Mouse (Mus musculus): Measurements from ENCODE around the gene Hoxd10. TPM values are rescaled to one million over a fixed set of nuclear protein-coding genes. Genes with fewer than 3 reads are reported as not detected.
A peak's percentile ranks its signal among the peaks of the same experiment; 100 is the strongest.

The Hoxd10 gene
- 45.1 and 45.9 TPM in 2 replicates for polyA plus RNA-seq (2014; fragmentation: Nextera tagmentation; extraction: Ambion mirVana)

DNA sequence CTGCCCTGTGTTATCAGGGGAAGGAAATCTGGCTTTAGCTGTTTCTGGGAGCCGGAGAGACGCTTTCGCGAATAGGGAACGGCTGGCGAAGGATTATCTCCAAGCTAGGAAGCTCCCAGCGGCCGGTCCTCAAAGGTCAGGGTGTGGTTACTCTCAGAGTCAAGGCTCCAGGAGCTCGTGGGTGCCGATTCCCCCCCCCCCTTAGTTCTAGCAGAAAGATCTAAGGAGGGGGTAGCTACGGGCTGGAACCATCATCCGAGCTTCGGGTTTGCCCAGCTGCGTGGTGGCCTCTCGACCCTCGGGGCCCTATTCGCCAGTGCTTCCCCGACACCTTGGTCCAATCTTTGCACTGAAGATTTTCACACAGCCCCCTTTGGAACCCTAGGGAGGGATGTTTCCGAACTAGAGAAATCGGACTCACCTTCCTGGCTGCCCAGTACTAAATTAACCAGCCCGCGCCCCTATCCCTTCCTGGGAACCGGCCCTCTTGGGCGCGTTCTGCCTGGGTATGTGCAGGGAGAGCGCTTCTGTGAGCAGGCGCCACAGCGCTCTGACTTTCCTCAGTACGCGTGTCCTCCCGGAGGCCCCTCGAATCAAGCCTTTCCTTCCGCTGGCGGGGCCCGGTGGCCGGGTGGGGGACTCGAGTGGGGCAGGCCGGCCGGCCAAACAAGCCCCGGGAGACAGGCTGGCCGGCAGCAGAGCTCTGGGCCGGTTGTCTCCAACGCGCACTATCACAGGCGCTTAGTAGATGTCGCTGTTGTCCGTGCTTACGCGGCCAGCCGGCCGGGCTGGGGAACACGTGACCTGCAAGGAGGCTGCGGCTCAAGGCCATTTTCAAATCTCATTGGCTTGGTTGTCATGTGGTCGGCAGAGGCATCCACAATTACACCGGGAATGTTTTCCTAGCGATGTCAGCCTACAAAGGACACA is at the start of gene Hoxd10:
Hoxd10 (plus strand) TSS at position 903 of the 930 bp plus-strand sequence.
- Histone ChIP-seq H3K4me2 (replicated peaks; ENCODE audit: low read depth, low read length) (peak within 1 kb of the TSS; percentile 85), H3K4me3 (ENCODE audit: low read length) (peak within 1 kb of the TSS; percentile 85), H3K27me3 (ENCODE audit: control insufficient read depth, insufficient read depth, low read length) (peaks cover 7% of the 10 kb centered on the region; the same call in 1 of the 2 replicates), H3K36me3 (ENCODE audit: control insufficient read depth, insufficient read depth, low read length) (peaks cover 8% of the 10 kb centered on the region), H3K9ac (ENCODE audit: low read depth, low read length) (peak within 1 kb of the TSS; percentile 92), H3K9me3 (ENCODE audit: control insufficient read depth, low read length) (no peaks in the 10 kb centered on the region), H3K27ac (ENCODE audit: low read depth, low read length) (peak within 1 kb of the TSS; percentile 96), H3K4me1 (ENCODE audit: control insufficient read depth, insufficient read depth, low read length) (peaks cover 16% of the 10 kb centered on the region; the same call in 1 of the 2 replicates)
- WGBS: under 1% methylated on average over 56 of the region's 56 CpGs
- peak; percentile 90 for ATAC-seq (ENCODE audit: low FRiP score, low TSS enrichment)

DNA sequence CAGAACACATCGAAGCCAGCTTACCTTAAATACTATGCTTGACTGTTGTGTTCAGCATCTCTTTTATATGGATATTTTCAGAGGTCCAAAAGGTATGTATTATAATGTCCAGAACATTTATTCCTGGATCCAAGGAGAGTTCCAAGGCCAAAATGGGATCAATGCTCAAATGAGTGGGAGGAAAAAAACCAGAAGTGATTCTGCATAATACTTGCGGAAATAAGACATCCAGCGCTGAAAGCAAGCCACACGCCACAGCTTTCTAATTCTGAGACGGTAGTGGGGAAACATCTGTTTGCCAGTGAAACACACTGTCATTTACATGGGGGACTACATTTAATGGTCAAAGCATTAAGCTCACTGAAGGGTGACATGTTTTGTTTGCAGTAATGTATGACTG is 49.3 kb upstream of the Hoxd10 start:
- Histone ChIP-seq H3K9ac (ENCODE audit: low read depth, low read length) (no peak overlapping the region), H3K4me2 (replicated peaks; ENCODE audit: low read depth, low read length) (no peak overlapping the region), H3K4me3 (ENCODE audit: low read length) (no peak overlapping the region), H3K27me3 (ENCODE audit: control insufficient read depth, insufficient read depth, low read length) (peaks cover 30% of the 10 kb centered on the region), H3K9me3 (ENCODE audit: control insufficient read depth, low read length) (no peaks in the 10 kb centered on the region), H3K4me1 (ENCODE audit: control insufficient read depth, insufficient read depth, low read length) (peaks cover under 1% of the 10 kb centered on the region; the same call in 1 of the 2 replicates), H3K27ac (ENCODE audit: low read depth, low read length) (no peak overlapping the region), H3K36me3 (ENCODE audit: control insufficient read depth, insufficient read depth, low read length) (no peaks in the 10 kb centered on the region)
- WGBS: 46% methylated on average over 5 of the region's 5 CpGs
- no peak for ATAC-seq (ENCODE audit: low FRiP score, low TSS enrichment)

DNA sequence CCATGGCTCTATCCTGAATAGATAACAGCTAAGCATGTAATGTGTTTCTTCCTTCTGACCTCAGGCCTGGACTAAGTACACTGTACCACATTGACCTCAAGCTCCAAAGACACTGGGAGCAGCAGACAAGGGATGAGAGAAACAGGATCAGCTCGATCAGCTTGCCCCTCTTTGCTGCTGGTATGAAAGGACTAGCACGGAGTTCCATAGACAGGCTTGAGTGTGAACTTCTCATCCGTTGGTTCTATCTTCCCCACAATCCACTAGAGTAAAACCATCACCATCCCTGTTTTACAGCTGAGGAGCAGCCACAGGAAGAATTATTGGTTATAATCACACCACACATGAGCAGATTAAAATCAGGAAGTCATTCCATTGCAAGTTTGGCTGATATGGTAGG is 46.1 kb upstream of the Hoxd10 start:
- WGBS: 85% methylated on average over 3 of the region's 3 CpGs
- Histone ChIP-seq H3K9ac (ENCODE audit: low read depth, low read length) (no peak overlapping the region), H3K27me3 (ENCODE audit: control insufficient read depth, insufficient read depth, low read length) (peaks cover 60% of the 10 kb centered on the region)

DNA sequence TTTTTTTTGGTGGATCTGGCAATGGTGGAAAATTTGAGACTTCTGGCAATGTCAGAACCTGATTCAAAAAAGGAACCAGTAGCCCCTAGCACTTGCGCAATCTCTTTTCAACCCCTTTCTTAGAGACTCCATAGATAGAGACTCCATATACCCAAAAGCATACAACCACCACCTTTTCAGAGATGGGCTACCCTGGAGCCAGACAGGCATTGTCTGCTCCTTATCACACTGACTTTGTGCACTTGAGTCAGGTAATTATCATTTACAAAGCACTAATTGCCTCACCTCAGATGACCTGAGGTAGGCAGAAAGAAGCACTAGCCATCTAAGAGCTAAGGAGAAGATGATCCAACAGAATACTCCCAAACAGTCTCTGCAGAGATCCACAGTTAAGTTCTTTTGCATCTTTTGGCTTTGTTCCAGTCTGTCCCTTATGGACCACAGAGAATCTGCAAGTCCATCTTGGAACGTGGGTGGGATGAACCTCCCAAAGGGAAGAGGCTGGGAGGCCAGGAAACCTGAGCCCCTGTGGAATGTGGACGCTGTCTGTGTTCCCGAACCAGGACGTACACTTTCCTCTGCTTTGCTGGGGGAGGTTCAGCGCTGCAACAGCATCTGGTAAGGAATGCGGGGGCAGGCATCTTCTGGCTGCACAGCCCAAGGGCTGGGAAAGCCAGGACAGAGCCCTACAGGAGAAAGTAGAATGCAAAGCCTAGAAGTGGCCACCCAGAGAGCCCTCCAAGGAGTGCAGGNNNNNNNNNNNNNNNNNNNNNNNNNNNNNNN is 44.5 kb upstream of the Hoxd10 start:
- Histone ChIP-seq H3K36me3 (ENCODE audit: control insufficient read depth, insufficient read depth, low read length) (no peaks in the 10 kb centered on the region), H3K9ac (ENCODE audit: low read depth, low read length) (no peak overlapping the region), H3K9me3 (ENCODE audit: control insufficient read depth, low read length) (no peaks in the 10 kb centered on the region), H3K27ac (ENCODE audit: low read depth, low read length) (no peak overlapping the region), H3K4me2 (replicated peaks; ENCODE audit: low read depth, low read length) (no peak overlapping the region), H3K27me3 (ENCODE audit: control insufficient read depth, insufficient read depth, low read length) (peaks cover 75% of the 10 kb centered on the region), H3K4me3 (ENCODE audit: low read length) (no peak overlapping the region), H3K4me1 (ENCODE audit: control insufficient read depth, insufficient read depth, low read length) (peaks cover 4% of the 10 kb centered on the region; the same call in 1 of the 2 replicates)
- WGBS: 16% methylated on average over 7 of the region's 7 CpGs
- peak; percentile 88 for ATAC-seq (ENCODE audit: low FRiP score, low TSS enrichment)

More for the DNA sequence above, 46.1 kb upstream of the Hoxd10 start:
- peaks cover 4% of the 10 kb centered on the region; the same call in 1 of the 2 replicates for H3K4me1 ChIP-seq (ENCODE audit: control insufficient read depth, insufficient read depth, low read length)
- H3K27ac ChIP-seq (ENCODE audit: low read depth, low read length): no peak overlapping the region
- H3K36me3 ChIP-seq (ENCODE audit: control insufficient read depth, insufficient read depth, low read length): no peaks in the 10 kb centered on the region
- no peak overlapping the region for H3K4me3 ChIP-seq (ENCODE audit: low read length)
- no peak for ATAC-seq (ENCODE audit: low FRiP score, low TSS enrichment)
- no peak overlapping the region for H3K4me2 ChIP-seq (replicated peaks; ENCODE audit: low read depth, low read length)
- no peaks in the 10 kb centered on the region for H3K9me3 ChIP-seq (ENCODE audit: control insufficient read depth, low read length)

DNA sequence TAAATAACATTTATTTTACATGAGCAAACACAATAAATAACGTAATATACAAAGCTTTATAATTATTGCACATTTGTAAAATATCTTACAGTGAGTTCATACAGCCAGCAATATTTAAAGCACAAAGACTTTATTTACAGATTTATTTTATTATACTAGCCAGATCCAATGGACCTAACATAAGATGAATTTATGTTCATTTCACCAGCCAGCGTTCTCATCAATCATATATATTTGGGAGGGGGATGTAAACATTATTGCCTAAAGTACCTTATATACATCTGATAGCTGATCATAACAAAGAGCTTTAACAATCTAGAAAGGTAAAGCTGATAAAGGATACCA is 38.8 kb upstream of the Hoxd10 start:
- Histone ChIP-seq H3K4me1 (ENCODE audit: control insufficient read depth, insufficient read depth, low read length) (peaks cover 7% of the 10 kb centered on the region; the same call in 1 of the 2 replicates), H3K27ac (ENCODE audit: low read depth, low read length) (no peak overlapping the region), H3K27me3 (ENCODE audit: control insufficient read depth, insufficient read depth, low read length) (peaks cover 83% of the 10 kb centered on the region), H3K4me3 (ENCODE audit: low read length) (no peak overlapping the region), H3K4me2 (replicated peaks; ENCODE audit: low read depth, low read length) (no peak overlapping the region), H3K9me3 (ENCODE audit: control insufficient read depth, low read length) (no peaks in the 10 kb centered on the region), H3K36me3 (ENCODE audit: control insufficient read depth, insufficient read depth, low read length) (no peaks in the 10 kb centered on the region), H3K9ac (ENCODE audit: low read depth, low read length) (no peak overlapping the region)
- WGBS: 35% methylated on average over 2 of the region's 2 CpGs
- ATAC-seq (ENCODE audit: low FRiP score, low TSS enrichment): no peak

- H3K36me3 ChIP-seq (ENCODE audit: control insufficient read depth, insufficient read depth, low read length): no peaks in the 10 kb centered on the region
- H3K9me3 ChIP-seq (ENCODE audit: control insufficient read depth, low read length): no peaks in the 10 kb centered on the region
- H3K27ac ChIP-seq (ENCODE audit: low read depth, low read length): no peak overlapping the region
- no peak overlapping the region for H3K4me2 ChIP-seq (replicated peaks; ENCODE audit: low read depth, low read length)
- H3K4me3 ChIP-seq (ENCODE audit: low read length): no peak overlapping the region
- WGBS: 12% methylated on average over 17 of the region's 17 CpGs
- H3K9ac ChIP-seq (ENCODE audit: low read depth, low read length): no peak overlapping the region
- no peak for ATAC-seq (ENCODE audit: low FRiP score, low TSS enrichment)
- H3K27me3 ChIP-seq (ENCODE audit: control insufficient read depth, insufficient read depth, low read length): peaks cover 82% of the 10 kb centered on the region
- peaks cover 10% of the 10 kb centered on the region for H3K4me1 ChIP-seq (ENCODE audit: control insufficient read depth, insufficient read depth, low read length)
These were observed 37.8 kb upstream of the Hoxd10 start for GRCm38 (mm10) chr2:74653781-74654535.

- Histone ChIP-seq H3K4me3 (ENCODE audit: low read length) (peak overlapping the region; percentile 34), H3K4me2 (replicated peaks; ENCODE audit: low read depth, low read length) (no peak overlapping the region), H3K9ac (ENCODE audit: low read depth, low read length) (no peak overlapping the region), H3K27me3 (ENCODE audit: control insufficient read depth, insufficient read depth, low read length) (peaks cover 80% of the 10 kb centered on the region), H3K36me3 (ENCODE audit: control insufficient read depth, insufficient read depth, low read length) (no peaks in the 10 kb centered on the region), H3K27ac (ENCODE audit: low read depth, low read length) (no peak overlapping the region), H3K4me1 (ENCODE audit: control insufficient read depth, insufficient read depth, low read length) (peaks cover 13% of the 10 kb centered on the region), H3K9me3 (ENCODE audit: control insufficient read depth, low read length) (no peaks in the 10 kb centered on the region)
- 3% methylated on average over 20 of the region's 20 CpGs for WGBS
- no peak for ATAC-seq (ENCODE audit: low FRiP score, low TSS enrichment)
These were observed 36.8 kb upstream of the Hoxd10 start for GRCm38 (mm10) chr2:74654743-74655419.

GRCm38 (mm10) chr2:74655420-74655781 is 36.3 kb upstream of the Hoxd10 start:
- H3K4me1 ChIP-seq (ENCODE audit: control insufficient read depth, insufficient read depth, low read length): peaks cover 13% of the 10 kb centered on the region
- H3K27ac ChIP-seq (ENCODE audit: low read depth, low read length): no peak overlapping the region
- H3K9ac ChIP-seq (ENCODE audit: low read depth, low read length): no peak overlapping the region
- H3K4me2 ChIP-seq (replicated peaks; ENCODE audit: low read depth, low read length): peak overlapping the region; percentile 57
- no peaks in the 10 kb centered on the region for H3K36me3 ChIP-seq (ENCODE audit: control insufficient read depth, insufficient read depth, low read length)
- H3K4me3 ChIP-seq (ENCODE audit: low read length): peak overlapping the region; percentile 34
- WGBS: under 1% methylated on average over 37 of the region's 47 CpGs
- H3K27me3 ChIP-seq (ENCODE audit: control insufficient read depth, insufficient read depth, low read length): peaks cover 80% of the 10 kb centered on the region
- H3K9me3 ChIP-seq (ENCODE audit: control insufficient read depth, low read length): no peaks in the 10 kb centered on the region
- ATAC-seq (ENCODE audit: low FRiP score, low TSS enrichment): peak; percentile 60; the same call in 1 of the 2 replicates

Data from kidney, embryonic 14.5 days (tissue).